Comparison of ENCODE assay signal across 8 mouse cellular contexts in genomic region chr11:115512407-115513183, GRCm38 (mm10). TPM values are rescaled to one million over a fixed set of nuclear protein-coding genes. Genes with fewer than 3 reads are reported as not detected.
DNase-seq lines count a peak whose midpoint lies in the region; ATAC-seq and TF ChIP-seq lines count a peak whose summit lies in the region.

No protein-coding gene starts in this region.

- peak overlapping the region; percentile 98 for H3K9ac ChIP-seq in liver, postnatal 0 days (replicated peaks)
- H3K9ac ChIP-seq in neural tube, embryonic 12.5 days: peak overlapping the region; percentile 99

- H3K9me3 ChIP-seq in embryonic facial prominence, embryonic 10.5 days: no peaks in the 10 kb centered on the region
- H3K9me3 ChIP-seq in liver, postnatal 0 days (ENCODE audit: low read length): no peaks in the 10 kb centered on the region
- H3K9me3 ChIP-seq in neural tube, embryonic 12.5 days: no peaks in the 10 kb centered on the region

- ATAC-seq in liver, postnatal 0 days: no peak
- no peak for ATAC-seq in neural tube, embryonic 12.5 days (ENCODE audit: low FRiP score, low read depth)
- ATAC-seq in frontal cortex, adult (ENCODE audit: low TSS enrichment): no peak

- peak overlapping the region; percentile 97 for H3K27ac ChIP-seq in embryonic facial prominence, embryonic 10.5 days (replicated peaks)
- H3K27ac ChIP-seq in liver, postnatal 0 days (ENCODE audit: low read depth): peak overlapping the region; percentile 91
- 0 out of 2 replicates have a peak overlapping the region, but pooled peaks have one; percentile 37 for H3K27ac ChIP-seq in neural tube, embryonic 12.5 days

- H3K4me1 ChIP-seq in embryonic facial prominence, embryonic 10.5 days: peaks cover 56% of the 10 kb centered on the region
- peaks cover 52% of the 10 kb centered on the region for H3K4me1 ChIP-seq in liver, postnatal 0 days (ENCODE audit: insufficient read depth)
- peaks cover 44% of the 10 kb centered on the region for H3K4me1 ChIP-seq in neural tube, embryonic 12.5 days

- peak overlapping the region; percentile 95 for H3K4me2 ChIP-seq in liver, postnatal 0 days (ENCODE audit: low read depth, low read length)
- H3K4me2 ChIP-seq in neural tube, embryonic 12.5 days (replicated peaks): peak overlapping the region; percentile 90

- 48% methylated on average over 8 of the region's 8 CpGs for WGBS in embryonic facial prominence, embryonic 10.5 days
- 24% methylated on average over 8 of the region's 8 CpGs for WGBS in liver, postnatal 0 days (ENCODE audit: insufficient replicate concordance)
- WGBS in neural tube, embryonic 12.5 days: 21% methylated on average over 8 of the region's 8 CpGs

- intact Hi-C loops in heart, postnatal 36 days (cut with DNase I): no loop called here

- peaks cover 11% of the 10 kb centered on the region for H3K36me3 ChIP-seq in embryonic facial prominence, embryonic 10.5 days (replicated peaks)
- H3K36me3 ChIP-seq in liver, postnatal 0 days (replicated peaks; ENCODE audit: insufficient read depth, low read length): no peaks in the 10 kb centered on the region
- peaks cover 4% of the 10 kb centered on the region for H3K36me3 ChIP-seq in neural tube, embryonic 12.5 days

- no peaks in the 10 kb centered on the region for H3K27me3 ChIP-seq in embryonic facial prominence, embryonic 10.5 days (replicated peaks; ENCODE audit: low read depth, poor library complexity, severe bottlenecking)
- no peaks in the 10 kb centered on the region for H3K27me3 ChIP-seq in liver, postnatal 0 days (ENCODE audit: insufficient read depth, low read length)
- H3K27me3 ChIP-seq in neural tube, embryonic 12.5 days (replicated peaks): no peaks in the 10 kb centered on the region

- TF ChIP-seq EP300 in liver, postnatal 0 days (IDR thresholded peaks at IDR 0.05; ENCODE audit: low read depth): no peak

- peak overlapping the region; percentile 92 for H3K4me3 ChIP-seq in embryonic facial prominence, embryonic 10.5 days
- H3K4me3 ChIP-seq in liver, postnatal 0 days (ENCODE audit: low read depth, low read length): peak overlapping the region; percentile 98
- peak overlapping the region; percentile 95 for H3K4me3 ChIP-seq in neural tube, embryonic 12.5 days

- peak; percentile 34 for DNase-seq in embryo, embryonic 11 days
- DNase-seq in embryo, embryonic 10 days (ENCODE audit: low spot score): no peak
- peak; percentile 15 for DNase-seq in embryonic facial prominence, embryonic 10.5 days (ENCODE audit: low spot score)
- peak; percentile 39 to 53 for DNase-seq in heart, postnatal 36 days
- peak; percentile 49 for DNase-seq in liver, postnatal 0 days
- DNase-seq in cerebellum, postnatal 4 days (ENCODE audit: low spot score in 2 of 2): no peak

- no peak for TF ChIP-seq CTCF in liver, postnatal 0 days (IDR thresholded peaks at IDR 0.05; ENCODE audit: low read depth)

RNA-seq across cellular contexts. Expression of gene Jpt1, which starts 1.6 kb away (rescaled TPM):
- polyA plus RNA-seq in embryonic facial prominence, embryonic 10.5 days (2016; fragmentation: Nextera tagmentation; extraction: Ambion mirVana): 592 and 614 TPM in 2 replicates
- total RNA-seq in heart, postnatal 36 days (2021): 100 to 1,000 TPM; 124 to 143 TPM
- 114 and 117 TPM in 2 replicates for polyA plus RNA-seq in liver, postnatal 0 days (2015; fragmentation: Nextera tagmentation; extraction: Ambion mirVana)
- 999 and 1,042 TPM in 2 replicates for polyA plus RNA-seq in neural tube, embryonic 12.5 days (2016; fragmentation: Nextera tagmentation; extraction: Ambion mirVana)

RNA-seq across cellular contexts. Expression of gene Nt5c, which starts 20.9 kb away (rescaled TPM):
- polyA plus RNA-seq in embryonic facial prominence, embryonic 10.5 days (2016; fragmentation: Nextera tagmentation; extraction: Ambion mirVana): 90.9 and 92.2 TPM in 2 replicates
- 10 to 100 TPM; 13.1 to 14.2 TPM for total RNA-seq in heart, postnatal 36 days (2021)
- 46.5 and 48.3 TPM in 2 replicates for polyA plus RNA-seq in liver, postnatal 0 days (2015; fragmentation: Nextera tagmentation; extraction: Ambion mirVana)
- polyA plus RNA-seq in neural tube, embryonic 12.5 days (2016; fragmentation: Nextera tagmentation; extraction: Ambion mirVana): 84.8 and 87.1 TPM in 2 replicates

RNA-seq across cellular contexts. Expression of gene Sumo2, which starts 23.5 kb away (rescaled TPM):
- 1,425 and 1,473 TPM in 2 replicates for polyA plus RNA-seq in embryonic facial prominence, embryonic 10.5 days (2016; fragmentation: Nextera tagmentation; extraction: Ambion mirVana)
- 100 to 1,000 TPM; 165 to 185 TPM for total RNA-seq in heart, postnatal 36 days (2021)
- polyA plus RNA-seq in liver, postnatal 0 days (2015; fragmentation: Nextera tagmentation; extraction: Ambion mirVana): 281 and 283 TPM in 2 replicates
- polyA plus RNA-seq in neural tube, embryonic 12.5 days (2016; fragmentation: Nextera tagmentation; extraction: Ambion mirVana): 1,184 and 1,219 TPM in 2 replicates

RNA-seq across cellular contexts. Expression of gene Armc7, which starts 37.1 kb away (rescaled TPM):
- 9.0 and 9.9 TPM in 2 replicates for polyA plus RNA-seq in embryonic facial prominence, embryonic 10.5 days (2016; fragmentation: Nextera tagmentation; extraction: Ambion mirVana)
- total RNA-seq in heart, postnatal 36 days (2021): 1 to 10 TPM; 1.5 to 2.4 TPM
- 2.9 and 3.9 TPM in 2 replicates for polyA plus RNA-seq in liver, postnatal 0 days (2015; fragmentation: Nextera tagmentation; extraction: Ambion mirVana)
- 12.9 and 13.1 TPM in 2 replicates for polyA plus RNA-seq in neural tube, embryonic 12.5 days (2016; fragmentation: Nextera tagmentation; extraction: Ambion mirVana)

RNA-seq across cellular contexts. Expression of gene Slc16a5, which starts 50.3 kb away (rescaled TPM):
- 0.28 and 0.34 TPM in 2 replicates for polyA plus RNA-seq in embryonic facial prominence, embryonic 10.5 days (2016; fragmentation: Nextera tagmentation; extraction: Ambion mirVana)
- total RNA-seq in heart, postnatal 36 days (2021): not detected
- 10.4 and 11.5 TPM in 2 replicates for polyA plus RNA-seq in liver, postnatal 0 days (2015; fragmentation: Nextera tagmentation; extraction: Ambion mirVana)
- polyA plus RNA-seq in neural tube, embryonic 12.5 days (2016; fragmentation: Nextera tagmentation; extraction: Ambion mirVana): 0.09 and 0.14 TPM in 2 replicates

Comparison
In these comparisons a context has a peak if more than half of its experiments do, and no peak if none do; other contexts are left out.
1. DNase-seq: peak in embryo, embryonic 11 days (single experiment), embryonic facial prominence, embryonic 10.5 days (single experiment), heart, postnatal 36 days (2 of 2) and liver, postnatal 0 days (single experiment); none in embryo, embryonic 10 days (single experiment) and cerebellum, postnatal 4 days (0 of 2).
2. H3K27ac ChIP-seq: peak in every context shown above with its lines; median percentile 97 in embryonic facial prominence, embryonic 10.5 days; 91 in liver, postnatal 0 days; 37 in neural tube, embryonic 12.5 days.
3. Peak in every context shown above with its lines, with median percentiles within 50 percentile points of each other: H3K4me3 ChIP-seq.